Mouse (Mus musculus): ENCODE measurements around the gene Lyrm7.

DNA sequence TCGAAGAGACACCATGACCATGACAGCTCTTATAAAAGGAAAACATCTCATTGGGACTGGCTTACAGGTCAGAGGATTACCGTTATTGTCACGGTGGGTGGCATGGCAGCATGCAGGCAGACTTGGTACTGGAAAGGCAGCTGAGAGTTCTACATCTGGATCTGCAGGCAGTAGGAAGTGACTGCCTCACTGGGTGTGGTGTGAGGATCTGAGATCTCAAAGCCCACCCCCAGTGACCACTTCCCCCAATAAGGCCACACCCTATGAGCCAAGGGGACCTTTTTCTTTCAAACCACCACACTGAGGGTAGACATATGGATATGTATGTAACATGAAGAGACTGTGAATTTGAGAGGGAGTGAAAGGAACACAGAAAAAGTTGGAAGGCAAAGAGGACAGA, 66.0 kb downstream of the Lyrm7 start:
- no peak for TF ChIP-seq CTCF (IDR thresholded peaks at IDR 0.05; ENCODE audit: extremely low read depth, insufficient read depth, insufficient read length, insufficient replicate concordance)
- no peak for TF ChIP-seq POLR2A (IDR thresholded peaks at IDR 0.05; ENCODE audit: low read depth, low read length)

Measured in spleen, adult 2 months (tissue).